Mouse (Mus musculus): ENCODE data around the gene Rell1.

- TF ChIP-seq HCFC1 (IDR thresholded peaks at IDR 0.05; ENCODE audit: borderline replicate concordance, insufficient read depth, low read length): no peak
- no peak for TF ChIP-seq ZNF384 (IDR thresholded peaks at IDR 0.05; ENCODE audit: low read depth, low read length)
Observed at GRCm38 (mm10) chr5:63932829-63933228, 35.9 kb downstream of the Rell1 start.
